Mouse (Mus musculus) midbrain, embryonic 14.5 days (tissue): ENCODE results near the gene Plagl2. TPM values are rescaled to one million over a fixed set of nuclear protein-coding genes. Genes with fewer than 3 reads are reported as not detected.
"Not testable (repeated sequence)": the region's sequence is repeated elsewhere in the genome, so short reads cannot be mapped to it uniquely, and the experiment has no call there.

Experiments used
- ATAC-seq: fragments of 200-750 bp; cut with Nextera tagmentation; 2 replicates; pipeline ENCODE4 v1.8.0; 2017; ENCODE audit warnings: moderate number of reproducible peaks, moderate library complexity; ENCODE audit not compliant: low FRiP score, low TSS enrichment
- DNase-seq: peaks from one replicate; pipeline ENCODE4 v3.0.0-alpha.2; 2015
- H3K27ac ChIP-seq: fragments of 300-500 bp; sonication (generic); replicated peaks from 2 replicates; pipeline ENCODE4 v1.5.1; 2014; ENCODE audit warnings: mild to moderate bottlenecking, low read depth, low read length, moderate library complexity
- H3K27me3 ChIP-seq: fragments of 300-500 bp; sonication (generic); 2 replicates; pipeline ENCODE4 v1.6.1; 2014; ENCODE audit warnings: low read length, control low read depth, mixed read lengths; ENCODE audit not compliant: control insufficient read depth, insufficient read depth
- H3K36me3 ChIP-seq: fragments of 300-500 bp; sonication (generic); 2 replicates; pipeline ENCODE4 v1.6.1; 2014; ENCODE audit warnings: low read length, control low read depth; ENCODE audit not compliant: control insufficient read depth, insufficient read depth
- H3K4me1 ChIP-seq: fragments of 300-500 bp; sonication (generic); 2 replicates; pipeline ENCODE4 v1.6.1; 2014; ENCODE audit warnings: mild to moderate bottlenecking, antibody characterized with exemption, low read length, control low read depth; ENCODE audit not compliant: control insufficient read depth, insufficient read depth
- H3K4me2 ChIP-seq: fragments of 300-500 bp; sonication (generic); 2 replicates; pipeline ENCODE4 v1.6.1; 2014; ENCODE audit warnings: mild to moderate bottlenecking, low read length, moderate library complexity
- H3K4me3 ChIP-seq: fragments of 300-500 bp; sonication (generic); replicated peaks from 2 replicates; pipeline ENCODE4 v1.5.1; 2014; ENCODE audit warnings: low read depth, low read length
- H3K9ac ChIP-seq: fragments of 300-500 bp; sonication (generic); replicated peaks from 2 replicates; pipeline ENCODE4 v1.6.1; 2014; ENCODE audit warnings: mild to moderate bottlenecking, low read length, moderate library complexity
- H3K9me3 ChIP-seq: fragments of 300-500 bp; sonication (generic); 2 replicates; pipeline ENCODE4 v1.6.1; 2016; ENCODE audit warnings: low read length, control low read depth, mixed read lengths; ENCODE audit not compliant: control insufficient read depth
- WGBS: fragments of 180-500 bp; shearing (Covaris S2); extraction: QIAGEN DNeasy Blood & Tissue Kit; methylation state at CpG from one replicate; pipeline ENCODE4 v1.1.7; 2014; 5-methylcytosine and 5-hydroxymethylcytosine counted together
- polyA plus RNA-seq: library from polyadenylated mRNA; unstranded; fragments of >200 nt; fragmentation: Nextera tagmentation; extraction: Ambion mirVana; gene quantifications from 2 replicates; pipeline ENCODE4 v1.2.1, GENCODE M21; 2014

Gene Plagl2
- polyA plus RNA-seq, result 7.3 and 11.5 TPM in 2 replicates

DNA sequence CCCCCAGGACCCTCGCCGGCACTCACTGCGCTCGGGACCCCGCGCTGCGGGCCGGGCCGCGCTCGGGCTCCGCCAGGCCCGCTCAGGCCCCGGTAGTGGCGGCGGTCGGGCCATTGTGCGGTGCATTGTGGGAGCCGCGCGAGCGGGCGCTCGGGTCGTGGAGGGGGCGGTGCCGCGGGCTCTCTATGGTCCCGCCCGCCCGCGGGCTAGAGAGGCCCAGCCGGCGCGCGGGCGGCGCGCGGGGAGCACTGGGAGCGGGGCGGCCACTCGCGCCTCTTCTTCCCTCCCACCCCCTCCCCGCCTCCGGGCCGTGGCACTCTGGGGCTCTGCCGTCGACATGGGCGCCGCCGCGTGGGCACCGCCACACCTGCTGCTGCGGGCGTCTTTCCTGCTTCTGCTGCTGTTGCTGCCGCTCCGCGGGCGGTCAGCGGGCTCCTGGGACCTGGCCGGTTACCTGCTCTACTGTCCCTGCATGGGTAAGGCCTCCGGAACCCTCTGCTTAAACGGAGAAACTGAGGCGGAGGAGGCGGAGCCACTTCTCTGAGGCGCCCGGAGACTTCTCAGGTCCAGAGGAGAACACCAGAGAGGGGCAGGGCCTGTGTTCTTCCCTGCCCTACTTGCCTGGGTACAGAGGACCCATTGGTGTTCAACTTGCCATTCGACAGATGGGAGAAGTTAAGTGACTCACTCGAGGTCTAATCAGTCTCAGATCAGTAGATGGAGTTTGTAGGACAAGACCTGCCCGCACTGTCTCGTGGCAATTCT, at the start of gene Plagl2, which contains the start of gene Pofut1:
Plagl2 (minus strand) TSS at position 177 of the 765 bp plus-strand sequence.
Pofut1 (plus strand) TSS at position 284 of the 765 bp plus-strand sequence.
- Histone ChIP-seq H3K4me3 (peak within 1 kb of the TSS; percentile 94), H3K9ac (peak within 1 kb of the TSS; percentile 99), H3K4me1 (peaks cover 30% of the 10 kb centered on the region), H3K36me3 (no peaks in the 10 kb centered on the region), H3K4me2 (peak within 1 kb of the TSS; percentile 71), H3K27me3 (no peaks in the 10 kb centered on the region), H3K27ac (peak within 1 kb of the TSS; percentile 84), H3K9me3 (no peaks in the 10 kb centered on the region)
- under 1% methylated on average over 65 of the region's 72 CpGs for WGBS
- ATAC-seq, result peak; percentile 97
- peak; percentile 97 for DNase-seq

DNA sequence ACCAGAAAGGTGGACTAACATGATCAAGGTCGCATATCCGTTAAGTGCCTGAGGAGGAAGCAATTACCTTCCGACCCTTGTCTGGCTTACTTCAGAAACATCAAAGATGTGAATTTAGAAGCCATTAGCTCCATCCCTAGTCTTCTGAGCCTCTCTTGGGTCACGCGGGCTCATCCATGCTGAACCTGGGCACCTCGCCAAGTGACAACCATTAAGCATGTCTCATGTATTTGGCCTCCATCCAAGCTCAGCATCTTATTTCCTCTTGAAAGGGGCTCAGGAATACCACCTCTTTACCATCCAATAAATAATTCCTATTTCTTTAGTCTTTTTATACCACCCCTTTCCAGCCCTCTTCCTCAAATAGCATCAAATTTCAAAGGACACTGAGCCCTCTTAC, 46.6 kb upstream of the Plagl2 start:
- ATAC-seq (no peak), DNase-seq (peak; percentile 75)
- H3K9ac ChIP-seq, result no peak overlapping the region
- H3K4me1 ChIP-seq, result peaks cover 16% of the 10 kb centered on the region
- no peaks in the 10 kb centered on the region for H3K36me3 ChIP-seq
- no peak overlapping the region for H3K4me2 ChIP-seq
- no peaks in the 10 kb centered on the region for H3K9me3 ChIP-seq
- H3K27me3 ChIP-seq, result no peaks in the 10 kb centered on the region
- 68% methylated on average over 6 of the region's 6 CpGs for WGBS
- H3K27ac ChIP-seq, result no peak overlapping the region
- no peak overlapping the region for H3K4me3 ChIP-seq

DNA sequence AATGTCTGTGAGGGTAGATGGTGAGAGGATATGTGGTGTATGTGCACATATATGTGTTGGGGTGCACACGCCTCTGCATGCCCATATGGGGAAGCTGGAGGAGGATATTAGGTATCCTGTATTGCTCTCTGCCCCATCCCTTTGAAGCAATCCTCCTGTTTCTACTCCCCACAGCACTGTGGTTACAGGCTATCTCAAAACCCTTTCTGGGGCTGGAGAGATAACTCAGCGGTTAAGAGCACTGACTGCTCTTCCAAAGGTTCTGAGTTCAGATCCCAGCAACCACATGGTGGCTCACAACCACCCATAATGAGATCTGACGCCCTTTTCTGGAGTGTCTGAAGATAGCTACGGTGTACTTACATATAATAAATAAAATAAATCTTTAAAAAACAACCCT, 45.3 kb upstream of the Plagl2 start:
- 87% methylated on average over 4 of the region's 4 CpGs for WGBS

DNA sequence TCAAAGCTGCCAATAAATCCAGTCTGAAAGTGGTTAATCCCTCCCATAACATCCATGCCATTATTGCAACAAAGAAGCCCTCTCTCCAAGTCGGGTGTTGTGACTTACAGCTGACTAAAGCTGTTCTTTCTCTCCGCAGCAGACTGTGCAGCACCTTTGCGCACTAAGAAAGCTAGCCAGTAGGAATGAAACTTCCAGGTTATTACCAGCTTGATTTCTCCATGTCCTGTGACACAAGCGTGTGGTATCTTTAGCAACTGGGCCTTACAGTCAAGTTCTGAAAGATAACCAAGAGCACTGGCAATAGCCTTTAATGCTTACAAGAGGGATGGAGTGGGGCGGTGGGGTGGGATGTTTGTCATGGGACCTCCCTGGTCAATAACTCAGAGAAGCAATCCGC, 42.7 kb upstream of the Plagl2 start:
- Histone ChIP-seq H3K27ac (no peak overlapping the region), H3K4me2 (no peak overlapping the region), H3K4me3 (no peak overlapping the region), H3K9me3 (no peaks in the 10 kb centered on the region), H3K27me3 (no peaks in the 10 kb centered on the region), H3K36me3 (no peaks in the 10 kb centered on the region), H3K4me1 (no peaks in the 10 kb centered on the region), H3K9ac (no peak overlapping the region)
- WGBS, result 85% methylated on average over 6 of the region's 6 CpGs
- ATAC-seq (no peak), DNase-seq (no peak)

More for the DNA sequence above, 45.3 kb upstream of the Plagl2 start:
- Histone ChIP-seq H3K9ac (no peak overlapping the region), H3K4me2 (no peak overlapping the region), H3K27ac (no peak overlapping the region), H3K4me1 (peaks cover 6% of the 10 kb centered on the region; the same call in 1 of the 2 replicates), H3K27me3 (no peaks in the 10 kb centered on the region), H3K36me3 (no peaks in the 10 kb centered on the region), H3K9me3 (no peaks in the 10 kb centered on the region), H3K4me3 (no peak overlapping the region)
- ATAC-seq, result no peak
- DNase-seq, result no peak

DNA sequence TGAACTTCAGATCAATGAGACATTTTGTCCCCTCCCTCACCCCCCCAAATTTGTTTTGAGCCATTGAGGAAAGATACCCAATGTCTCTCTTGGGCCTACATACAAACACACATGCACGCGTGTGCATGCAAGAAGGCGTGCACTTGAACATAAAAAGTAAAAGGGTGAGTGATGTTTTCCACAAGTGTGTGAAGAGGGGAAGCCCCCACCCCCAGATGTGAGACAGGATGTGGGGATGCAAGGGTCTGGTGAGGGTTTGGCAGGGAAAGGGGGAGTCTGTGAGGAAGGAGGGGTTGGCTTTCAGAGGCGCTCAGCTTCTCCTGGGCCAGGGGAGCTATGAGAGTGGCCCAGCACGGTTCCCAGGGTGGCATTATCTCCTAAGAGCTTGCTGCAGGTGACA, 37.1 kb upstream of the Plagl2 start:
- Histone ChIP-seq H3K4me2 (no peak overlapping the region), H3K27me3 (no peaks in the 10 kb centered on the region), H3K36me3 (no peaks in the 10 kb centered on the region), H3K4me1 (no peaks in the 10 kb centered on the region), H3K9ac (no peak overlapping the region), H3K4me3 (no peak overlapping the region), H3K27ac (no peak overlapping the region), H3K9me3 (no peaks in the 10 kb centered on the region)
- ATAC-seq, result no peak
- 94% methylated on average over 5 of the region's 5 CpGs for WGBS
- no peak for DNase-seq

DNA sequence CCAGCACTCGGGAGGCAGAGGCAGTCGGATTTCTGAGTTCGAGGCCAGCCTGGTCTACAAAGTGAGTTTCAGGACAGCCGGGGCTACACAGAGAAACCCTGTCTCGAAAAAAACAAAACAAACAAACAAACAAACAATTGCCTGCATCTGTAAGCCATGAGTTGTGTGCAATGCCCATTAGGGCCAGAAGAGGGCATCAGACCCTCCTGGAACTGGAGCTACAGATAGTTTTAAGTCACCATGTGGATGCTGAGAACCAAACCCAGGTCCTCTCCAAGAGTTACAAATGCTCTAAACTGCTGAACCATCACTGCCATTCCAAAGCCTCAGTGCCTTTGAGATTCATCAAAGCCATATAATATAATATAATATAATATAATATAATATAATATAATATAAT, 35.6 kb upstream of the Plagl2 start:
- not testable (repeated sequence) for ATAC-seq, H3K27ac ChIP-seq, DNase-seq, H3K4me1 ChIP-seq, H3K9ac ChIP-seq, H3K9me3 ChIP-seq, H3K4me3 ChIP-seq, H3K4me2 ChIP-seq, H3K36me3 ChIP-seq, H3K27me3 ChIP-seq
- 93% methylated on average over 5 of the region's 5 CpGs for WGBS

DNA sequence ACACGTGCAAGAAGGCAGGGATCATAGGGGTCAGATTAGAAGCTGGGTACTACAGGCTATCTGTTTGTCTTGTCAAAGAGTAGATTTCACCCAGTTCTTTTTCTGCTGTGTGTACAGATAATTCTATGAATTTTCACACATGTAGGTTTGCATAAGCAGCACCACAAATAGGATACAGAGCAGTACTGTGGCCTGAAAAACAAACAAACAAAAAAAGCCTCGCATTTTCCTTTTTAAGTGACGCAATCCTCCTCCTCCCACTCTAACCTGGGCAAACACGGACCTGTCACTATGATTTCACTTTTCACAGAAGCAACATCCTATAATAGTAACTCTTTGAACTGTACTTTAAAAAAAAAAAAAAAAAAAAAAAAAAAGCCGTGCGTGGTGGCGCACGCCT, 35.2 kb upstream of the Plagl2 start:
- Histone ChIP-seq H3K36me3 (no peaks in the 10 kb centered on the region), H3K4me3 (no peak overlapping the region), H3K9ac (no peak overlapping the region), H3K4me1 (no peaks in the 10 kb centered on the region), H3K9me3 (no peaks in the 10 kb centered on the region), H3K27me3 (no peaks in the 10 kb centered on the region), H3K4me2 (no peak overlapping the region), H3K27ac (no peak overlapping the region)
- DNase-seq (no peak), ATAC-seq (no peak)
- 92% methylated on average over 8 of the region's 8 CpGs for WGBS

DNA sequence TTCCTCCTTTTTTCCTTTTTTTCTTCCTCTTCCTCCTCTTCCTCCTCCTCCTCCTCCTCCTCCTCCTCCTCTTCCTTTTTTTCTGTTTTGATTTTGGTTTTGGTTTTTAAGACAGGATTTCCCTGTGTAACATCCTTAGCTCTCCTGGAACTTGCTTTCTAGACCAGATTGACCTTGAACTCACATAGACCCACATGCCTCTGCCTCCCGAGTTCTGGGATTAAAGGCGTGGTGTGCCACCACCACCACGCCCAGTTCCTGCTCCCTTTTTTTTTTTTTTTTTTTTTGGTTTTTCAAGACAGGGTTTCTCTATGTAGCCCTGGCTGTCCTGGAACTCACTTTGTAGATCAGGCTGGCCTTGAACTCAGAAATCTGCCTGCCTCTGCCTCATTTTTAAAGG, 34.4 kb upstream of the Plagl2 start:
- not testable (repeated sequence) for DNase-seq, H3K9me3 ChIP-seq, ATAC-seq, H3K27me3 ChIP-seq, H3K4me1 ChIP-seq, H3K4me3 ChIP-seq, H3K4me2 ChIP-seq, H3K36me3 ChIP-seq, H3K9ac ChIP-seq, H3K27ac ChIP-seq
- WGBS, result 93% methylated on average over 3 of the region's 3 CpGs

DNA sequence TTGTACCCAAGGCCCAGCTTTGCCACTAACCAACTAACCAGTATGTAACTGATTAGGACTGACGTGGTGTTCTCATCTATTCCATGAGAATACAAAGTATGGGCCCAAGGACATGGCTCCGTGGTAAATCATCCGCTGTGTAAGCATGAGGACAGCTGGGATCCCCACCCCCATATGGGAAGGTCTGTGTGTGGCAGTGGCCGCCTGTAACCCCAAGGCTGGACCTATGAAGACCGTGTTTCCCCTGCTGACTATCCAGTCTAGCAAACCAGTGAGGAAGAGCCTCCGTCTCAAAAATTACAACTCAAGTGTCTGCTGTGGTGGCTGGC, 33.7 kb upstream of the Plagl2 start:
- H3K36me3 ChIP-seq, result no peaks in the 10 kb centered on the region
- H3K9ac ChIP-seq, result no peak overlapping the region
- H3K4me1 ChIP-seq, result no peaks in the 10 kb centered on the region
- no peak for DNase-seq
- no peaks in the 10 kb centered on the region for H3K27me3 ChIP-seq
- no peak for ATAC-seq
- H3K9me3 ChIP-seq, result no peaks in the 10 kb centered on the region
- no peak overlapping the region for H3K4me2 ChIP-seq
- 83% methylated on average over 6 of the region's 6 CpGs for WGBS
- H3K4me3 ChIP-seq, result no peak overlapping the region
- H3K27ac ChIP-seq, result no peak overlapping the region
